Mouse (Mus musculus): ENCODE results near the gene Rbm47. TPM values are rescaled to one million over a fixed set of nuclear protein-coding genes. Genes with fewer than 3 reads are reported as not detected.
"Not testable (repeated sequence)": the region's sequence is repeated elsewhere in the genome, so short reads cannot be mapped to it uniquely, and the experiment has no call there.

The Rbm47 gene
- 80.2 and 216 TPM in 2 replicates for polyA plus RNA-seq (2012; rRNA removed)

DNA sequence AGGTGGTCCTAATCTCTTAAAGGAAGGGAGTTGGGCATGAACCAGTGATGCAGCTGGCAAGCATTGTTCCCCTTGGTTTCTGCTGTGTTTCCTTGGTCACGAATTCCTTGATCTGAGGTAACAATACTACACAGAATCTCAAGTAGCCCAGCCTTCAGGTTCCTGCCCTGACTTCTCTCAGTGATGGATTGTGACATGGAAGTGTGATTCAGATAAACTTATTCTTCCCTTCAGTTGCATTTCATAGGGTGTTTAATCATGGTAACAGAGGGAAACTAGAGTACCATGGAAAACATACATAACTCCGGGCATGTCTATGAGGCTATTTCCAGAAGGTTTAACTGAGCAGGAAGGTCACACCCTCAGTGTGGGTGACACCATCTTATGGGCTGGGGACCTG lies at the start of gene Rbm47:
TSS of gene Rbm47 (minus strand) at position 101 of the 400 bp plus-strand sequence.
- WGBS: 83% methylated on average over 2 of the region's 2 CpGs
- DNase-seq (ENCODE audit: low read depth, low spot score): no peak

DNA sequence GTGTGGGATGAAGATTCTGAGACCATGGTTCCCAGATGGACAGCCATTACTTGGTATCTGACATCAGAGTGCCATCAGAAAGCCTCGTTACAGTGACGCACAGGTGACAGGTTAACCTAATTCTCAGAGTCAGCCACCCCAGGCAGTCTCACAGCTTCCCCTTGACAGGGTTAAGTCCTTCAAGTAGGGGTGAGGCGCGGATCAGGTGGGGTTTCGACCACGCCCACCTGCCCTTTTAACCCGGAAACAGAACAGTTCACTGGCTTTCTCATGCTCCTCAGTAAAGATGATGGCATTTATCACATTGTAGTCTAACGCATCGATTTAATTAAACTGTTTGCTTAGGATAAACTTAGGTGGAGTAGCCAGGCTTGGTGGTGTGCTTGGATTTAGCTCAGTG lies 47.7 kb upstream of the Rbm47 start:
- 42% methylated on average over 9 of the region's 9 CpGs for WGBS
- peak; percentile 25 for DNase-seq (ENCODE audit: low read depth, low spot score)

DNA sequence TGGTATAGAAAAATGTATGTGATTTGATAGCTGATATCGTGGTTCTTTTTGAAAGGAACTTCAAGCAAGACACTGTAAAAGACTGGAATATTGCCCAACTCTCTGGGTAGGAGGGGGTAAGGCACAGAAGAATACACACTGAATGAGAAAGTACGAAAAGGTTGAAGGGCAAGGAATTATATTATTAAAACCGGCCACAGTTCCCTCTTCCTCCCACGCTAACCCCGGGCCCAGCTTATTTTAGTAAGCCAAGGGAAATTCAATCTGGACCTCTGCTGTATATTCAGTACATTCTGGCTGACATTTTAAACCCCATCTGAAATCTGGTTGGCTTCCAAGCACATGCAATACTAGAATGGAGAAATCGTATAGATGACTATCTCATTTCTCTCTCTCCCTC lies 46.8 kb upstream of the Rbm47 start:
- DNase-seq (ENCODE audit: low read depth, low spot score): no peak

DNA sequence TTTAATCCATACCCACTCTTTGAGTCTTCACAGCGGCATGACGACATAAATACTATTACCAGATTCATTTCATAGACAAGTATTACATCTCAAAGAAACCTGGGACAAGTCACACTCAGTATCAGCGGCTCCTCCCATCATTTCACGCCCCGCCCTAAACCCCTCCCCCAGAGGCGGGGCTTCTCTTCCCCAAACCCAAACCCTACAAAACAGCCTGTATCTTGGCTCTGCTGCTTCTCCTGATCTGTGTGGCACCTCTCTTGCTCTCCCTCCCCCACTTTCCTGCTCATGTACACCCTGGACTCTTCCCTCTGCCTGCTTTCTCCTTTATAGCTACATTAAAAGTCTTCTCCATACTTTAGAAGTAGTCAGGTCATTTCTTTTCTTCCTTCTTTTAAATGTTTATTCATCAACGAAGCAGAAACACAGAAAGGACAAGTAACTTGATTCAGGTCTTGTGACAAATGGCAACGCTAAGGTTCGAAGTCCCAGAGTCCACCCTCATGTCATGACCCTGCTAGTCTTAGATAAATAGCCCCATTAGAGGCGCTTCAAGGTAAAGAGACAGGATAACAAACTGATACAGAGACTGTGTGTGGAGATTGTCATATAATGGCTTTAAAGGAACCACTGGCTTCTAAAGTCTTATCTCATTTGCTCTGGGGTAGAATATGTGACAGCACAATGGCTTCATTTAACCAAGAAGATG lies 42.8 kb upstream of the Rbm47 start:
- 58% methylated on average over 10 of the region's 10 CpGs for WGBS
- no peak for DNase-seq (ENCODE audit: low read depth, low spot score)

More for the DNA sequence above, 46.8 kb upstream of the Rbm47 start:
- 31% methylated on average over 6 of the region's 6 CpGs for WGBS

DNA sequence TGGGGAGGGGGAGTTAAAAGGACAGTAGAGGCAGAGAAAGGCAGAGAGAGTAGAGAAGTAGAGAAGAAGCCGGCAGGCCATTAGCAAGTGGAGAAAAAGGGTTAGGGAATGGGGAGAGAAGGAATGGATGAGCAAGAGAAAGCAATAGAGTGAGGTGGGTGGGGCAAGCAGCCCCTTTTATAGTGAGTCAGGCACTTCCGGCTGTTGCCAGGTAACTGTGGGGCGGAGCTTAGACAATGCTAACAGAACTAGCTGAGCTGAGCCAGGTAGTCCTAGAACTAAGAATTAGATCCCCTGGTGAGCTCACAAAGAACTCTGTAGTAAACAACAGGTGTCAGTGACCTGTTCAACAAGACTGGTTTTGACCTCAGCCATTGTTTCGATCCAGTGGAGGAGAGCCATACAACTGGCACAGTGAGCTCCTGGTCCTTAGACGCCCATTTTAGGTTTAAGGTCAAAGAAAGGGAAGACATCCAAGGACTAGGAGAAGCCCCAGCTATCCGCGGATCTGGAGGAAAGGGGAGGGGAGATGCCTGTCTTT lies 41.5 kb upstream of the Rbm47 start:
- no peak for DNase-seq (ENCODE audit: low read depth, low spot score)
- WGBS: 45% methylated on average over 7 of the region's 7 CpGs

DNA sequence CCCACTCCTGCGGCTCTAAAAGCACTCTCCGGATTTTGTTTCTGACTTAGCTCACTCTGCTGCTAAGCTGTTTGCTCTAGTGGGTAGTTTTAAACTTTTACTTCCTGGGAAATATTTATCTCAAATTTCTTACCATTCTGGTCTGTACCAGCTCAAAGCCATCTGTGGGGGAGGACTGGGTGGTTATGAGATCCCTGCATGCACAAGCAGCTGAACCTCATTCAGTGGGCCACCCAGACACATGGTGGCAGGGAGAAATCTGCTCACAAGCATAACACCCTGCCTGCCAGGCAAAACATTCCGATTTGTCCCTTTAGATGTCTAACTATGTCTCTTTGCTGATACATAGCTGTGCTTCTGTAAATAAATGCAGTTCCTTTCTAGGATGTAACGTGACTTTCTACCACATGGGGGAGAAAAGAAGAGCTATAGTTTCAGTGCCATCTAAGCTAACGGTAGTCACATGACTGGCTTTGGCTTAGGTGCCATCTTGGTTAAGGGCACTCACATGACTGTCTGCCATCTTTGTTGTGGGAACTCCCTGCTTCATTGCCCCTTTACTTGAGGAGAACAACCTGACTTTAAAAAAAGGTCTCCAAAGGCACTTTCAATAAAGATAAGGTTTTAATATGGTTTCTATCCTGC lies 36.7 kb upstream of the Rbm47 start:
- WGBS: 77% methylated on average over 5 of the region's 5 CpGs

DNA sequence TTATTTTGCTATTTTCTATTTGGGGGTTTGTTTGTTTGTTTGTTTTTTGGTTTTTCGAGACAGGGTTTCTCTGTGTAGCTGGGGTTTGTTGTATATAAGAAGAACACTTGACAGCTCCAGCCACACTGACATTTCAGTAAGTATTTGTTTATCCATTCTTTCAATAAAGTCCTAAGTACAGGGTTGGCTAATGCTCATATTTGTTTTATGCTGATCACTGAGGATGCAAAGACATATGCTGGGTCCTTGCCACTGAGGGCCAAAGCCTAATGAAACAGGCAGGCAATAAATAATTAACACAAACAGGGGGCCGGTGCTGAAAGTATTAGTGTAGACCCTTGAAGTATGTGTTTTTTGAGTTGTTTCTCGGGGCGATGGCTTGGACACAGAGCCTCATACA lies 32.0 kb upstream of the Rbm47 start:
- 70% methylated on average over 4 of the region's 4 CpGs for WGBS
- DNase-seq (ENCODE audit: low read depth, low spot score): no peak

More for the DNA sequence above, 36.7 kb upstream of the Rbm47 start:
- DNase-seq (ENCODE audit: low read depth, low spot score): no peak

DNA sequence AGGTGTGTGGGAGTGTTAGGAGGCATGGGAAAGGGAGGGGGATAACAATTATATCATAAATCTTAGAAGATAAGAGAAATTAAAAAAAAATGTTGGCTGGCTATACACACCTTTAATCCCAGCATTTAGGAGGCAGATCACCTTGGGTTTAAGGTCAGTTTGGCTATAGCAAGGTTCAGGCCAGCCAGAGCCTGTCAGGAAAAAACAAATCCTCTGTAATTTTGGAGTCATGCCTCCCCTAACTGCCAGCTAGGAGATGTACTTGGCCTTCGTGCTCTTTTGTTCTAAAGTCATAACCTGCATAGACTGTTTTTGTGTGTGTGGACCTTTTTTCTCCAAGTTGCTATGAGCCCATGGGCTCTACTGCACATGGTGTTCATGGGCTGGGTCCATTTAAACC lies 30.5 kb upstream of the Rbm47 start:
- no peak for DNase-seq (ENCODE audit: low read depth, low spot score)
- WGBS: 57% methylated on average over 1 of the region's 1 CpGs

DNA sequence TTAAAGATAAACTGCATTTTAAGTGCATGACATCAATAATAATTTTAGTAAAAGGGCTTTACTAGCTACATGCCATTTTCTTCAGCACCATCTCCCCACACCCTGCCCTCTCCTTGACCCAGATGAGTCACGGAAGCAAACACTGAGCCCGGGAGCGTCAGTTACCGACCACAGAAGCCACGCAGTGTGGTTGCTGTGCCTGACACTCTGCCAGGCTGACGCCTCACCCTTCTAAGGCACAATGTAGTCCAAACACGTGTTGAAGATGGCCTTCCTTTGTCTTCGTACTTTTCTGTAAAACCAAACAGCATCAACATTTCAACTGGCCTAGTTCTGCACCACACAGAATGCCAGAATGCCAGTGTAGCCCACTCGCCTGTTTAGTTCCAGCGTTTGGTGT lies 27.1 kb upstream of the Rbm47 start:
- 24% methylated on average over 10 of the region's 10 CpGs for WGBS

DNA sequence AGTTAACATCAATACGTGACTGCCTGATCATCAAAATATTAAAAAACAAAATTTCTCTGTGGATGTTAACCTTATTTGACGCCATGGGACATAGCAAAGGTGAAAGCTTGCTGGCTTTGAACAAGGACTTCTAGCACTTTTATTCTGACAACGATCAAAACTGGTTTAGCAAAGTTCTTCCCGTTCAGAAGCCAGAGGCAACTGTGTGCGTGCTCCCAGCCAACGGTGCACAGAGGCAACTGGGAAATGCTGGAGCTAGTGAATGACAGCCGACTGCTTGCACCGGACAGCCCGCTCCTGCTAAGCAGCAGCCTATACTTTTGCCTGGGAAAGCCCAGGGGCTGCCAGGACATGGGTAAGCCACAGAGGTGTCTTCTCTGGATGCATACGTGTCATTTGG lies 22.4 kb upstream of the Rbm47 start:
- no peak for DNase-seq (ENCODE audit: low read depth, low spot score)
- WGBS: 76% methylated on average over 10 of the region's 10 CpGs

More for the DNA sequence above, 27.1 kb upstream of the Rbm47 start:
- peak; percentile 37 for DNase-seq (ENCODE audit: low read depth, low spot score)

DNA sequence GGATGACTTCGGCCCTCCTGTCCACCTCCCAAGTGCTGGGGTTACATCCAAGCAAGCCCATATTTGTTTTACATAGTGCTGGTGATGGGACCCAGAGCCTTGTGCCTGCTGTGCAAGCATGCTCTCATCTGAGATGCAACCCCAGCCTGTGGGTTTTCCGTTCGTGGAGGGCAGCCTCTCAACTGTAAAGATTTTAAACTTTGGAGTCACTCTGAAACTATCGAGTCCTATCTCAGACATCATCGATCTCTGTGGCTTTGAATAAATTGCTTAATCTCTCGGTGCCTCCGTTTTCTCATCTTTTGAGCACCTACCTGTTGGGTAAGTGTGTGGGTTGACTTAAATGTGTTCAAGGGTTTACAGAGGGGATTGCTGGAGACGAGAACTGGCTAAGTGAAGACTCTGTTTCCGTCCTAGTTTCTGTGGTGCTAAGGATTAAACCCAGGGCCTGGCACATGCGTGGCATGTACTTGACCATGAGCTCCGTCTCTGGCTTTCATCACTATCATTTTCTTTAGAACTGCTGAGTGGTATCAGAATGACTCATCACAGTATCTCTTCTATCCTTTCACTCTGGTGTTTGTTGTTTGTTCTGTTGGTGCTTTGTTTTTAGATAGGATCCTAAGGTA lies 20.4 kb upstream of the Rbm47 start:
- 93% methylated on average over 11 of the region's 11 CpGs for WGBS
- DNase-seq (ENCODE audit: low read depth, low spot score): no peak

DNA sequence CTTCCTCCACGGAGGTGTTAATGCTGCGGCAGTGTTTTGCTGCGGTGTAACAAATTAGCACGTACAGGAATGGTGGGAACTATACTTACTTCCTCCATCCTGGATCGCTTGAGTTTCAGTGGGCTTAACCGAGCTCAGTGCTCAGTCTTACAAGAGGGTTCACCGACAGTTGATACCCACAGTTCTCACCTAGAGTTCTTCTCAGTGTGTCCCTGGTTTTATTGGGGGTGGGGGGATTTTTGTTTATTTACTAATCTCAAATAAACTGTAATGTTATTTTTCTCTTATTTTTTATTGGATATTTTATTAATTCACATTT lies 18.2 kb upstream of the Rbm47 start:
- 84% methylated on average over 7 of the region's 7 CpGs for WGBS
- DNase-seq (ENCODE audit: low read depth, low spot score): no peak

DNA sequence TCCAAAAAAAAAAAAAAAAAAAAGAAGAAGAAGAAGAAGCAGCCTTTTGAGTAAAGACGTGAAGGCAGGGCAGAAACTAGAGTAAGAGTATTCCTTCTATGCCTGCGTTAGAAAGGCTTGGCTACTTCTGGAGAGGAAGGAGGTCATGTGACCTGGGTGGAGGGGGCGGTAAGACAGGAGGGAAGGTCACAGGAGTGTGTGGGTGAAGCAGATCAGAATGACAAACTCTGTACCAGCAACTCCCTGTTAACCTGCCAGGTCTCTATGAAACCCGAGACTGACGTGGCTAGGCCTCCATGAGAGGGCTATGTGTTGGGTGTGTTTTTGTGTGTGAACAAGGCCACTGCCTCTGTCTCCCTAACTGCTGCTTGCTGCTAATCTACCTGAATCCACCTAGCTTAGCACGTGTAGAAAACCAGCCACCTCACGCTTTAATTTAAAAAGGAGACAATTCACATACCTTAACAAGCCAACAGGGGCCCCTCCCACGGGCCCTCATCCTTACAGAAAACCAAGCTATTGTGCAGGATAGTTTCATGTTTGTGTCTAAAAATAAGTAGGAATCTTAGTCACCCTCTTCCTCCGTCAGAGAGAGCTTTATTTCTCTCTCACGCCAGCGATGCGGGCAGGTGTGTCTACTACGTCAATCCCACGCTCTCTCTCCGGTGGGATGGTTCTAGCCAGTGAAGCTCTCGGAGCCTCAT lies 17.7 kb upstream of the Rbm47 start:
- DNase-seq (ENCODE audit: low read depth, low spot score): no peak
- WGBS: 75% methylated on average over 16 of the region's 16 CpGs

DNA sequence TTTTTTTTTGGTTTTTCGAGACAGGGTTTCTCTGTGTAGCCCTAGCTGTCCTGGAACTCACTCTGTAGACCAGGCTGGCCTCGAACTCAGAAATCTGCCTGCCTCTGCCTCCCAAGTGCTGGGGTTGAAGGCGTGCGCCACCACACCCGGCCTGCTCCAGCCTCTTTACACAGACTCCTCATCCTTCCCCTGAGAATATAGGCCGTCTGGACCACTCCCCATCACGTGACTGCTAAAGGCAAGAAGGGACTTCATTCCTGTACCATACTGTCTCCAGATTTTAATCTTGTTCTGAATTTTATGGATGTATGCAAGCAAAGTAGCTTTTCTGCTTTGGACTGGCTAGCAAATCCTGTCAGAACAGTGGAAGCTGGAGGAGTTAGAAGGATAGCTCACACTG lies 15.7 kb upstream of the Rbm47 start:
- WGBS: 79% methylated on average over 7 of the region's 7 CpGs
- DNase-seq (ENCODE audit: low read depth, low spot score): not testable (repeated sequence)

DNA sequence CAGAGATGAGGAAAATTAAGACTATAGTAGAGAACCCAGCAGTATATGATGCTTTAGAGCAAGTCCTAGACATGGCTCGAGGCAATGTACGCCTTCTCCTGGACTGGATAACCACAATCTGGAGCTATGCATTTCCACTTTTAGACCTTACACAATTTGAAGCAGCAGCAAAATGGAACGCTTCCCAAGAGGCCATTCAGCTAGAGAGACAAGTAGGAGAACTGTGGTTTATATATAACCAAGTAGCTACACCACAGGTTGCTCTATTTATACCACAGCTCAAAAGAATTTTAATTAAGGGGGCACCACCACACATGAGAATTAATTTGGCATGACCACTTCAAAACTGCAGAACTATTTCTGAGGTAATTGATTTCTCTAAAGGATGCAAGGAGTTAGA lies 9.2 kb upstream of the Rbm47 start:
- no peak for DNase-seq (ENCODE audit: low read depth, low spot score)
- 91% methylated on average over 3 of the region's 3 CpGs for WGBS

DNA sequence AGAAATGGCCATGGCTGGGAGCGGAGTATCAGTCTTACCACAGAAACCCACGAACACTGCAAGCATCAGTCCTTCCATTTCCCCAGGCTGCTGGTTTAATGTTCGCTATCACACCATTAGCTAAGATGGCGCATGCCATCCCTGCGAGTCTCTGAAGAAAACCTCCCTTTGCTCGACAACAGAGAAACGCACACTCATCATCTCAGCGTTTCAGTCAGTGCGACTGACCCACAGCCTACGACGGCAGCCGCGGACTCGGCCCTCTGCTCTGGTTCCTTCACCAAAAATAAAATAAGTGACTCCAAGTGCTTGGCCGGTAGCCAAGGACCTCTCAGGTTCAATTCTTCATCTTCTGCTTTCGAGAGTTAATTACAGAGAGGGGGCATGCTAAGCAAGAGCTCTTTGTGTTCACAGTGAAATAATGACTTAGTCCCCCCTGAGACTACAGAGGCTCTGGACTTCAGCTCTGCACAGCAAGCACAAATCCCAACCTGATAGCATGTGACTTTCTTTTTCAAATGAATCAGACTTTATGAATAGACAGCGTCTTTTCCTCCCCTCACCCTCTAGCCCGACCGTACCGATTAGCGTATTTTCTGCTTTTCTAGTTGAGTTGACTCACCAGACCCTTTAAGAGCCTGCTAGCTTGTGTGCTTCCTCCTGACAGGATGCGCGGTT lies 1.4 kb upstream of the Rbm47 start:
- DNase-seq (ENCODE audit: low read depth, low spot score): no peak
- WGBS: 85% methylated on average over 23 of the region's 23 CpGs

DNA sequence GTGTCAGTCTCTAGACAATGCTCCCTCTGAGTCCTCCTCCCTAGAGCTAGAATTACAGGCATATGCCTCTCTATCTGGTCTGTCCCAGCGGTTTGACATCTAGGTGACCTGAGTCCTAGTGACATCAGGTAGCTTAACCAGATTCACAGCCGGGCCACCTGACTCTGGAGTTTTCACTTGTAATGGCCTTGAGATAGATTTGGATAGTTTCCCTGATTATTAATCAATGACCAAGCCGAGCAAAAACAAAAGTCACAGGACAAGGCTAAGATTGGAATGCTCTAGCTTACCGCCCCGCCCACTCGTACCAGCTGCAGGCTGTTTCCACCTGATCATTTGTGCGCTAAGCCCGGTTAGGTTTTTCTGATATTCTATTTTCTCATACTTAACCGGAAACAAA lies 2.3 kb downstream of the Rbm47 start:
- DNase-seq (ENCODE audit: low read depth, low spot score): no peak
- 58% methylated on average over 9 of the region's 9 CpGs for WGBS

DNA sequence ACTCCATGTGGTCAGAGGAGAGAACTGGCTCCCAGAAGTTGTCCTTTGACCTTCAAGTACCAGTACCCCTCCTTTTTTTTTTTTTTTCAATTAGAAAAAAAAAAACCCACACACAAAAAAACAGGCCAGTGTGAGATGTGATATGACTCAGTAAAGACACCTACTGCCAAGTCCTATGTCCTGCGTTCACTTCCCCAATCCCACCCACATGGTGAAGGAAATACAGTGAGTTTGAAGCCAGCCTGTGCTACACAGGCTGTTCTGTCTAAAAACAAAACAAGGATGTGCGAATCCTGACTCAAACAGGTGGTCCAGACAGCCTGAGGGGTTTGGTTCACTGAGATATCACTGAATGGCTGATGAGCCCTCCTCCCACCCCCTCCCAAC lies 3.8 kb downstream of the Rbm47 start:
- 80% methylated on average over 2 of the region's 2 CpGs for WGBS
- DNase-seq (ENCODE audit: low read depth, low spot score): no peak

DNA sequence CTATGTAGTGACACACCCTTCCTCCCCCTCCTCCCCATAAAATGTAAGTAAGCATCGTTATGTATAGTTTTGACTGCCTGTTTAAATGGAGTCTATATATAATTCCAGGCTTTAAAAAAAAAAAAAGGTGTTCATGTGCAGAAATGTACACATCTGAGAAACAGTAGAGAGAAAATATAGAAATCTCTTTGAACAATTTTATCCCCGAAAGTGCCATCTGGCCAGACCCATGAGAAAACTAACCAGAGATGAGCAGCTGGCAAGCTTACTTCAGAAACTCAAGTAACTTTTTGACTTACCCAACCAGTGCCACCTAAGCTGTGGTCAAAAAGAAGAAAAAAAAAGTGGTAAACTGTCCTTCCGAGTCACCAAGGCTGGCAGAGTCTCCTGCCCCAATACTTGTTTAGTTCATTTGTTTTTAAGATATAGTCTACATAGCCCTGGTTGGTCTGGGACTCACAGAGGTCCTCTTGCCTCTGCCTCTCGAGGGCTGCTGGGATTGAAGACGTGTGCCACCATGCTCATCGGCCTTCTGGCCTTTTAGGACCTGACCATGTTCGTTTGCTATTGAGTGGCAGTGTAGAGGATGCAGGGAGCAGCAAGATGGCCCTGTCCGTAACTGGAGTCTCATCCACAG lies 4.3 kb downstream of the Rbm47 start:
- no peak for DNase-seq (ENCODE audit: low read depth, low spot score)
- 83% methylated on average over 8 of the region's 8 CpGs for WGBS
